Mouse (Mus musculus): ENCODE measurements around the gene Cd83. TPM values are rescaled to one million over a fixed set of nuclear protein-coding genes. Genes with fewer than 3 reads are reported as not detected.

The Cd83 gene
- polyA plus RNA-seq, 1 experiment from 2014 or later, result 6.0 TPM

- Histone ChIP-seq H3K4me3 (ENCODE audit: low read depth, low read length) (no peak overlapping the region), H3K27ac (ENCODE audit: low read depth, low read length) (no peak overlapping the region), H3K27me3 (ENCODE audit: control insufficient read depth, insufficient read depth, low read length) (no peaks in the 10 kb centered on the region), H3K9ac (ENCODE audit: low read length) (no peak overlapping the region), H3K4me2 (no peak overlapping the region), H3K4me1 (ENCODE audit: control insufficient read depth, insufficient read depth, low read length) (peaks cover 11% of the 10 kb centered on the region), H3K9me3 (ENCODE audit: control insufficient read depth, low read length) (no peaks in the 10 kb centered on the region; the same call in none of the 2 replicates), H3K36me3 (ENCODE audit: control insufficient read depth, insufficient read depth, low read length) (no peaks in the 10 kb centered on the region)
- DNase-seq (ENCODE audit: low spot score, missing footprints), result peak; percentile 59
- no peak for ATAC-seq (ENCODE audit: low FRiP score)
- 84% methylated on average over 8 of the region's 8 CpGs for WGBS
Measured at GRCm38 (mm10) chr13:43802361-43803137, 18.0 kb downstream of the Cd83 start.

- Histone ChIP-seq H3K4me2 (no peak overlapping the region), H3K9me3 (ENCODE audit: control insufficient read depth, low read length) (no peaks in the 10 kb centered on the region; the same call in none of the 2 replicates), H3K27me3 (ENCODE audit: control insufficient read depth, insufficient read depth, low read length) (no peaks in the 10 kb centered on the region), H3K9ac (ENCODE audit: low read length) (no peak overlapping the region), H3K36me3 (ENCODE audit: control insufficient read depth, insufficient read depth, low read length) (no peaks in the 10 kb centered on the region), H3K27ac (ENCODE audit: low read depth, low read length) (no peak overlapping the region), H3K4me1 (ENCODE audit: control insufficient read depth, insufficient read depth, low read length) (peaks cover 11% of the 10 kb centered on the region), H3K4me3 (ENCODE audit: low read depth, low read length) (no peak overlapping the region)
- 92% methylated on average over 3 of the region's 3 CpGs for WGBS
- no peak for ATAC-seq (ENCODE audit: low FRiP score)
- DNase-seq (ENCODE audit: low spot score, missing footprints), result peak; percentile 72
Measured at GRCm38 (mm10) chr13:43804648-43805047, 20.1 kb downstream of the Cd83 start.

- ATAC-seq (ENCODE audit: low FRiP score), result no peak
Measured at GRCm38 (mm10) chr13:43805159-43805758, 20.7 kb downstream of the Cd83 start.

GRCm38 (mm10) chr13:43806371-43807271 is 22.0 kb downstream of the Cd83 start:
- 59% methylated on average over 14 of the region's 14 CpGs for WGBS
- no peak overlapping the region for H3K4me3 ChIP-seq (ENCODE audit: low read depth, low read length)
- no peak overlapping the region for H3K27ac ChIP-seq (ENCODE audit: low read depth, low read length)
- H3K9ac ChIP-seq (ENCODE audit: low read length), result no peak overlapping the region
- no peaks in the 10 kb centered on the region for H3K36me3 ChIP-seq (ENCODE audit: control insufficient read depth, insufficient read depth, low read length)
- H3K4me2 ChIP-seq, result no peak overlapping the region
- peaks cover 11% of the 10 kb centered on the region for H3K4me1 ChIP-seq (ENCODE audit: control insufficient read depth, insufficient read depth, low read length)
- H3K9me3 ChIP-seq (ENCODE audit: control insufficient read depth, low read length), result no peaks in the 10 kb centered on the region; the same call in none of the 2 replicates
- ATAC-seq (ENCODE audit: low FRiP score), result no peak
- H3K27me3 ChIP-seq (ENCODE audit: control insufficient read depth, insufficient read depth, low read length), result no peaks in the 10 kb centered on the region; the same call in 1 of the 2 replicates
- DNase-seq (ENCODE audit: low spot score, missing footprints), result peak; percentile 86

More at GRCm38 (mm10) chr13:43805159-43805758, 20.7 kb downstream of the Cd83 start:
- 91% methylated on average over 5 of the region's 5 CpGs for WGBS
- Histone ChIP-seq H3K4me2 (no peak overlapping the region), H3K9me3 (ENCODE audit: control insufficient read depth, low read length) (no peaks in the 10 kb centered on the region; the same call in none of the 2 replicates), H3K27ac (ENCODE audit: low read depth, low read length) (no peak overlapping the region), H3K9ac (ENCODE audit: low read length) (no peak overlapping the region), H3K4me1 (ENCODE audit: control insufficient read depth, insufficient read depth, low read length) (peaks cover 11% of the 10 kb centered on the region), H3K4me3 (ENCODE audit: low read depth, low read length) (no peak overlapping the region), H3K27me3 (ENCODE audit: control insufficient read depth, insufficient read depth, low read length) (no peaks in the 10 kb centered on the region; the same call in 1 of the 2 replicates), H3K36me3 (ENCODE audit: control insufficient read depth, insufficient read depth, low read length) (no peaks in the 10 kb centered on the region)
- peak; percentile 35 for DNase-seq (ENCODE audit: low spot score, missing footprints)

GRCm38 (mm10) chr13:43807272-43807675 is 22.7 kb downstream of the Cd83 start:
- no peaks in the 10 kb centered on the region; the same call in 1 of the 2 replicates for H3K27me3 ChIP-seq (ENCODE audit: control insufficient read depth, insufficient read depth, low read length)
- no peak overlapping the region for H3K9ac ChIP-seq (ENCODE audit: low read length)
- DNase-seq (ENCODE audit: low spot score, missing footprints) (no peak), ATAC-seq (ENCODE audit: low FRiP score) (no peak)
- H3K4me1 ChIP-seq (ENCODE audit: control insufficient read depth, insufficient read depth, low read length), result peaks cover 11% of the 10 kb centered on the region
- no peak overlapping the region for H3K4me2 ChIP-seq
- no peak overlapping the region for H3K27ac ChIP-seq (ENCODE audit: low read depth, low read length)
- 67% methylated on average over 3 of the region's 3 CpGs for WGBS
- H3K9me3 ChIP-seq (ENCODE audit: control insufficient read depth, low read length), result no peaks in the 10 kb centered on the region; the same call in 1 of the 2 replicates
- no peaks in the 10 kb centered on the region for H3K36me3 ChIP-seq (ENCODE audit: control insufficient read depth, insufficient read depth, low read length)
- no peak overlapping the region for H3K4me3 ChIP-seq (ENCODE audit: low read depth, low read length)

GRCm38 (mm10) chr13:43810621-43811020 is 26.0 kb downstream of the Cd83 start:
- peaks cover 4% of the 10 kb centered on the region; the same call in 1 of the 2 replicates for H3K9me3 ChIP-seq (ENCODE audit: control insufficient read depth, low read length)
- peak; percentile 6 for DNase-seq (ENCODE audit: low spot score, missing footprints)
- H3K4me3 ChIP-seq (ENCODE audit: low read depth, low read length), result no peak overlapping the region
- ATAC-seq (ENCODE audit: low FRiP score), result no peak
- WGBS, result 81% methylated on average over 6 of the region's 6 CpGs
- no peak overlapping the region for H3K27ac ChIP-seq (ENCODE audit: low read depth, low read length)
- peaks cover 11% of the 10 kb centered on the region for H3K4me1 ChIP-seq (ENCODE audit: control insufficient read depth, insufficient read depth, low read length)
- H3K4me2 ChIP-seq, result no peak overlapping the region
- no peak overlapping the region for H3K9ac ChIP-seq (ENCODE audit: low read length)
- no peaks in the 10 kb centered on the region for H3K36me3 ChIP-seq (ENCODE audit: control insufficient read depth, insufficient read depth, low read length)
- no peaks in the 10 kb centered on the region; the same call in 1 of the 2 replicates for H3K27me3 ChIP-seq (ENCODE audit: control insufficient read depth, insufficient read depth, low read length)

GRCm38 (mm10) chr13:43811835-43812234 is 27.3 kb downstream of the Cd83 start:
- H3K9me3 ChIP-seq (ENCODE audit: control insufficient read depth, low read length), result peaks cover 4% of the 10 kb centered on the region; the same call in 1 of the 2 replicates
- 87% methylated on average over 3 of the region's 3 CpGs for WGBS
- DNase-seq (ENCODE audit: low spot score, missing footprints), result no peak
- no peak for ATAC-seq (ENCODE audit: low FRiP score)
- H3K4me3 ChIP-seq (ENCODE audit: low read depth, low read length), result no peak overlapping the region
- H3K4me1 ChIP-seq (ENCODE audit: control insufficient read depth, insufficient read depth, low read length), result peaks cover 7% of the 10 kb centered on the region
- no peaks in the 10 kb centered on the region for H3K36me3 ChIP-seq (ENCODE audit: control insufficient read depth, insufficient read depth, low read length)
- H3K4me2 ChIP-seq, result no peak overlapping the region
- no peaks in the 10 kb centered on the region; the same call in 1 of the 2 replicates for H3K27me3 ChIP-seq (ENCODE audit: control insufficient read depth, insufficient read depth, low read length)
- H3K27ac ChIP-seq (ENCODE audit: low read depth, low read length), result no peak overlapping the region
- no peak overlapping the region for H3K9ac ChIP-seq (ENCODE audit: low read length)

- no peaks in the 10 kb centered on the region for H3K36me3 ChIP-seq (ENCODE audit: control insufficient read depth, insufficient read depth, low read length)
- no peak overlapping the region for H3K4me3 ChIP-seq (ENCODE audit: low read depth, low read length)
- H3K27me3 ChIP-seq (ENCODE audit: control insufficient read depth, insufficient read depth, low read length), result no peaks in the 10 kb centered on the region; the same call in 1 of the 2 replicates
- no peaks in the 10 kb centered on the region for H3K4me1 ChIP-seq (ENCODE audit: control insufficient read depth, insufficient read depth, low read length)
- no peak overlapping the region for H3K27ac ChIP-seq (ENCODE audit: low read depth, low read length)
- ATAC-seq (ENCODE audit: low FRiP score) (no peak), DNase-seq (ENCODE audit: low spot score, missing footprints) (no peak)
- 91% methylated on average over 8 of the region's 8 CpGs for WGBS
- peaks cover 4% of the 10 kb centered on the region; the same call in 1 of the 2 replicates for H3K9me3 ChIP-seq (ENCODE audit: control insufficient read depth, low read length)
- H3K4me2 ChIP-seq, result no peak overlapping the region
- no peak overlapping the region for H3K9ac ChIP-seq (ENCODE audit: low read length)
Measured at GRCm38 (mm10) chr13:43813431-43813830, 28.9 kb downstream of the Cd83 start.

All from midbrain, embryonic 11.5 days (tissue).